Mouse (Mus musculus) heart, embryonic 15.5 days (tissue): Measurements from ENCODE around the gene Olfr159. TPM values are rescaled to one million over a fixed set of nuclear protein-coding genes. Genes with fewer than 3 reads are reported as not detected.
"Not testable (repeated sequence)": the region's sequence is repeated elsewhere in the genome, so short reads cannot be mapped to it uniquely, and the experiment has no call there.

Experiments used
- ATAC-seq: fragments of 200-750 bp; cut with Nextera tagmentation; replicated peaks from 2 replicates; pipeline ENCODE4 v1.8.0; 2017; ENCODE audit warnings: low read depth, moderate TSS enrichment; ENCODE audit not compliant: insufficient number of reproducible peaks, insufficient read depth, low FRiP score
- H3K27ac ChIP-seq: fragments of 300-500 bp; sonication (generic); 2 replicates; pipeline ENCODE4 v1.5.1; 2015; ENCODE audit warnings: mild to moderate bottlenecking, inconsistent platforms
- H3K27me3 ChIP-seq: fragments of 300-500 bp; sonication (generic); 2 replicates; pipeline ENCODE4 v1.6.1; 2015; ENCODE audit warnings: inconsistent platforms
- H3K36me3 ChIP-seq: fragments of 300-500 bp; sonication (generic); 2 replicates; pipeline ENCODE4 v1.6.1; 2015; ENCODE audit warnings: mild to moderate bottlenecking, inconsistent platforms
- H3K4me1 ChIP-seq: fragments of 300-500 bp; sonication (generic); replicated peaks from 2 replicates; pipeline ENCODE4 v1.6.1; 2015; ENCODE audit warnings: inconsistent platforms
- H3K4me2 ChIP-seq: fragments of 300-500 bp; sonication (generic); 2 replicates; pipeline ENCODE4 v1.6.1; 2015; ENCODE audit warnings: inconsistent platforms, mild to moderate bottlenecking, moderate library complexity
- H3K4me3 ChIP-seq: fragments of 300-500 bp; sonication (generic); 2 replicates; pipeline ENCODE4 v1.5.1; 2015; ENCODE audit warnings: mild to moderate bottlenecking, inconsistent platforms
- H3K9ac ChIP-seq: fragments of 300-500 bp; sonication (generic); 2 replicates; pipeline ENCODE4 v1.6.1; 2015; ENCODE audit warnings: mild to moderate bottlenecking, inconsistent platforms
- H3K9me3 ChIP-seq: fragments of 300-500 bp; sonication (generic); replicated peaks from 2 replicates; pipeline ENCODE4 v1.6.1; 2016; ENCODE audit warnings: inconsistent platforms
- WGBS: fragments of 180-500 bp; shearing (Covaris S2); methylation state at CpG from one replicate; pipeline ENCODE4 v1.1.7; 2015; ENCODE audit warnings: mixed read lengths; 5-methylcytosine and 5-hydroxymethylcytosine counted together
- polyA plus RNA-seq: library from polyadenylated mRNA; unstranded; fragments of >200 nt; fragmentation: Nextera tagmentation; extraction: Ambion mirVana; gene quantifications from 2 replicates; pipeline ENCODE4 v1.2.1, GENCODE M21; 2015

The Olfr159 gene
- polyA plus RNA-seq = not detected in 2 replicates

GRCm38 (mm10) chr4:43770909-43771308 is at the start of gene Olfr159:
Olfr159 (minus strand) TSS chr4:43771009.
- no peaks in the 10 kb centered on the region for H3K36me3 ChIP-seq
- H3K9me3 ChIP-seq = no peaks in the 10 kb centered on the region
- no peak within 1 kb of the TSS for H3K27ac ChIP-seq
- H3K9ac ChIP-seq = no peak within 1 kb of the TSS
- no peak within 1 kb of the TSS for H3K4me2 ChIP-seq
- no peak within 1 kb of the TSS for H3K4me3 ChIP-seq
- ATAC-seq = no peak
- WGBS = 78% methylated on average over 6 of the region's 6 CpGs
- peaks cover 6% of the 10 kb centered on the region; the same call in 1 of the 2 replicates for H3K27me3 ChIP-seq
- 0 out of 2 replicates have a peak, but pooled peaks cover 3% of the 10 kb centered on the region for H3K4me1 ChIP-seq

GRCm38 (mm10) chr4:43798936-43799335 is 28.1 kb upstream of the Olfr159 start:
- peaks cover 2% of the 10 kb centered on the region; the same call in 1 of the 2 replicates for H3K9me3 ChIP-seq
- WGBS = 65% methylated on average over 7 of the region's 7 CpGs
- H3K27me3 ChIP-seq = no peaks in the 10 kb centered on the region
- H3K9ac ChIP-seq = no peak overlapping the region
- H3K4me1 ChIP-seq = no peaks in the 10 kb centered on the region
- no peak overlapping the region for H3K27ac ChIP-seq
- no peak overlapping the region for H3K4me3 ChIP-seq
- no peak overlapping the region for H3K4me2 ChIP-seq
- no peak for ATAC-seq
- H3K36me3 ChIP-seq = no peaks in the 10 kb centered on the region

GRCm38 (mm10) chr4:43795844-43796243 is 25.0 kb upstream of the Olfr159 start:
- not testable (repeated sequence) for H3K27me3 ChIP-seq, H3K4me3 ChIP-seq, H3K4me1 ChIP-seq, H3K4me2 ChIP-seq, H3K9me3 ChIP-seq, H3K9ac ChIP-seq, H3K36me3 ChIP-seq, H3K27ac ChIP-seq, ATAC-seq
- WGBS = 78% methylated on average over 5 of the region's 5 CpGs

- Histone ChIP-seq H3K4me2 (no peak overlapping the region), H3K9ac (no peak overlapping the region), H3K9me3 (no peaks in the 10 kb centered on the region), H3K4me3 (no peak overlapping the region), H3K36me3 (no peaks in the 10 kb centered on the region), H3K4me1 (no peaks in the 10 kb centered on the region), H3K27me3 (no peaks in the 10 kb centered on the region), H3K27ac (no peak overlapping the region)
- WGBS = 66% methylated on average over 6 of the region's 6 CpGs
- ATAC-seq = no peak
Observed at GRCm38 (mm10) chr4:43795296-43795695, 24.5 kb upstream of the Olfr159 start.

- 20% methylated on average over 2 of the region's 2 CpGs for WGBS
- peaks cover 6% of the 10 kb centered on the region; the same call in 1 of the 2 replicates for H3K27me3 ChIP-seq
- no peak overlapping the region for H3K9ac ChIP-seq
- no peak for ATAC-seq
- no peaks in the 10 kb centered on the region for H3K36me3 ChIP-seq
- no peak overlapping the region for H3K4me3 ChIP-seq
- H3K4me1 ChIP-seq = 0 out of 2 replicates have a peak, but pooled peaks cover 3% of the 10 kb centered on the region
- no peaks in the 10 kb centered on the region for H3K9me3 ChIP-seq
- H3K27ac ChIP-seq = no peak overlapping the region
- H3K4me2 ChIP-seq = no peak overlapping the region
Observed at GRCm38 (mm10) chr4:43772304-43772703, 1.5 kb upstream of the Olfr159 start.

- Histone ChIP-seq H3K9ac (no peak overlapping the region), H3K4me1 (0 out of 2 replicates have a peak, but pooled peaks cover 3% of the 10 kb centered on the region), H3K36me3 (no peaks in the 10 kb centered on the region), H3K4me3 (no peak overlapping the region), H3K27me3 (peaks cover 6% of the 10 kb centered on the region; the same call in 1 of the 2 replicates), H3K27ac (no peak overlapping the region), H3K4me2 (no peak overlapping the region), H3K9me3 (no peaks in the 10 kb centered on the region)
- WGBS = 43% methylated on average over 6 of the region's 6 CpGs
- ATAC-seq = no peak
Observed at GRCm38 (mm10) chr4:43771626-43772025, 817 bp upstream of the Olfr159 start.

GRCm38 (mm10) chr4:43769374-43769773 is 1.4 kb downstream of the Olfr159 start:
- ATAC-seq = no peak
- no peak overlapping the region for H3K27ac ChIP-seq
- no peak overlapping the region for H3K4me3 ChIP-seq
- 0 out of 2 replicates have a peak, but pooled peaks cover 3% of the 10 kb centered on the region for H3K4me1 ChIP-seq
- 92% methylated on average over 2 of the region's 2 CpGs for WGBS
- peaks cover 6% of the 10 kb centered on the region; the same call in 1 of the 2 replicates for H3K27me3 ChIP-seq
- no peaks in the 10 kb centered on the region for H3K36me3 ChIP-seq
- H3K9ac ChIP-seq = no peak overlapping the region
- H3K9me3 ChIP-seq = no peaks in the 10 kb centered on the region
- H3K4me2 ChIP-seq = no peak overlapping the region

GRCm38 (mm10) chr4:43768341-43768740 is 2.5 kb downstream of the Olfr159 start:
- 76% methylated on average over 5 of the region's 5 CpGs for WGBS
- Histone ChIP-seq H3K36me3 (no peaks in the 10 kb centered on the region), H3K4me3 (no peak overlapping the region), H3K9me3 (no peaks in the 10 kb centered on the region), H3K9ac (no peak overlapping the region), H3K27me3 (no peaks in the 10 kb centered on the region), H3K4me2 (no peak overlapping the region), H3K4me1 (0 out of 2 replicates have a peak, but pooled peaks cover 3% of the 10 kb centered on the region), H3K27ac (no peak overlapping the region)
- ATAC-seq = no peak

GRCm38 (mm10) chr4:43763410-43763809 is 7.4 kb downstream of the Olfr159 start:
- H3K27me3 ChIP-seq = no peaks in the 10 kb centered on the region; the same call in 1 of the 2 replicates
- ATAC-seq = no peak; the same call in 1 of the 2 replicates
- H3K4me3 ChIP-seq = no peak overlapping the region
- no peak overlapping the region for H3K4me2 ChIP-seq
- peaks cover 4% of the 10 kb centered on the region; the same call in 1 of the 2 replicates for H3K4me1 ChIP-seq
- no peaks in the 10 kb centered on the region for H3K36me3 ChIP-seq
- 18% methylated on average over 7 of the region's 7 CpGs for WGBS
- no peak overlapping the region for H3K27ac ChIP-seq
- no peaks in the 10 kb centered on the region for H3K9me3 ChIP-seq
- H3K9ac ChIP-seq = no peak overlapping the region

GRCm38 (mm10) chr4:43761336-43761735 is 9.5 kb downstream of the Olfr159 start:
- H3K36me3 ChIP-seq = no peaks in the 10 kb centered on the region
- no peaks in the 10 kb centered on the region; the same call in 1 of the 2 replicates for H3K27me3 ChIP-seq
- ATAC-seq = no peak
- H3K9ac ChIP-seq = no peak overlapping the region
- peaks cover 9% of the 10 kb centered on the region for H3K4me1 ChIP-seq
- no peak overlapping the region for H3K27ac ChIP-seq
- WGBS = 79% methylated on average over 2 of the region's 2 CpGs
- H3K9me3 ChIP-seq = no peaks in the 10 kb centered on the region
- no peak overlapping the region for H3K4me3 ChIP-seq
- H3K4me2 ChIP-seq = no peak overlapping the region

- H3K27ac ChIP-seq = no peak overlapping the region
- no peak for ATAC-seq
- H3K4me2 ChIP-seq = no peak overlapping the region
- H3K36me3 ChIP-seq = no peaks in the 10 kb centered on the region
- no peak overlapping the region for H3K9ac ChIP-seq
- no peak overlapping the region for H3K4me3 ChIP-seq
- WGBS = 75% methylated on average over 10 of the region's 10 CpGs
- H3K27me3 ChIP-seq = no peaks in the 10 kb centered on the region; the same call in 1 of the 2 replicates
- H3K9me3 ChIP-seq = no peaks in the 10 kb centered on the region
- peaks cover 9% of the 10 kb centered on the region for H3K4me1 ChIP-seq
Observed at GRCm38 (mm10) chr4:43760460-43760859, 10.3 kb downstream of the Olfr159 start.
